Mouse (Mus musculus) thymus, postnatal 36 days (tissue): ENCODE measurements around the gene Glrp1.

Source experiments
- DNase-seq, 2 experiments: peaks; one replicate each; pipeline ENCODE4 v3.0.0; 2022; ENCODE audit warnings: mixed read lengths in 2 of 2

The Glrp1 gene

GRCm38 (mm10) chr1:88459655-88460054, 50.2 kb downstream of the Glrp1 start:
- no peak for DNase-seq

GRCm38 (mm10) chr1:88459196-88459595, 50.7 kb downstream of the Glrp1 start:
- DNase-seq = no peak

- DNase-seq = peak; percentile 71 to 74
These were observed 53.3 kb downstream of the Glrp1 start for GRCm38 (mm10) chr1:88456451-88457072.

GRCm38 (mm10) chr1:88455761-88456160, 54.1 kb downstream of the Glrp1 start:
- DNase-seq = no peak

GRCm38 (mm10) chr1:88454703-88455102, 55.2 kb downstream of the Glrp1 start:
- DNase-seq = no peak

- no peak for DNase-seq
These were observed 57.7 kb downstream of the Glrp1 start for GRCm38 (mm10) chr1:88452198-88452597.

- DNase-seq = no peak
These were observed 59.2 kb downstream of the Glrp1 start for GRCm38 (mm10) chr1:88450668-88451067.
